Mouse (Mus musculus) gonadal fat pad, adult 2 months (tissue): ENCODE measurements at regions not wholly inside any gene's neighbourhood (a gene's known extent, or its start where the extent isn't known, plus 50 kb on each side); places are given as distances from the start of the nearest gene placed in this dataset.
A peak's percentile ranks its signal among the peaks of the same experiment; 100 is the strongest.
"Not testable (repeated sequence)": the region's sequence is repeated elsewhere in the genome, so short reads cannot be mapped to it uniquely, and the experiment has no call there.

Experiments used
- DNase-seq: peaks from one replicate; pipeline ENCODE4 v3.0.0-alpha.2; 2012; ENCODE audit warnings: low read depth

GRCm38 (mm10) chr4:9724801-9725200 lies 1149.5 kb upstream of the 2610301B20Rik start:
- DNase-seq, result not testable (repeated sequence)

GRCm38 (mm10) chr4:9737691-9738090 lies 1136.6 kb upstream of the 2610301B20Rik start:
- DNase-seq, result no peak

- DNase-seq, result no peak
Observed at GRCm38 (mm10) chr4:9747411-9747938, 1126.8 kb upstream of the 2610301B20Rik start.

GRCm38 (mm10) chr4:9748110-9748509 lies 1126.2 kb upstream of the 2610301B20Rik start:
- DNase-seq, result no peak

- no peak for DNase-seq
Observed at GRCm38 (mm10) chr4:9749877-9750276, 1124.4 kb upstream of the 2610301B20Rik start.

GRCm38 (mm10) chr4:9750404-9750803 lies 1123.9 kb upstream of the 2610301B20Rik start:
- DNase-seq, result no peak

GRCm38 (mm10) chr4:9763321-9763720 lies 1111.0 kb upstream of the 2610301B20Rik start:
- peak; percentile 60 for DNase-seq

GRCm38 (mm10) chr4:9769633-9770205 lies 1104.6 kb upstream of the 2610301B20Rik start:
- DNase-seq, result no peak

- DNase-seq, result no peak
Observed at GRCm38 (mm10) chr4:9770372-9771102, 1103.8 kb upstream of the 2610301B20Rik start.

GRCm38 (mm10) chr4:9771103-9771474 lies 1103.2 kb upstream of the 2610301B20Rik start:
- no peak for DNase-seq

GRCm38 (mm10) chr4:9778391-9778790 lies 1095.9 kb upstream of the 2610301B20Rik start:
- no peak for DNase-seq

- DNase-seq, result no peak
Observed at GRCm38 (mm10) chr4:9779594-9779993, 1094.7 kb upstream of the 2610301B20Rik start.

GRCm38 (mm10) chr4:9780179-9780578 lies 1094.1 kb upstream of the 2610301B20Rik start:
- DNase-seq, result no peak

- no peak for DNase-seq
Observed at GRCm38 (mm10) chr4:9781318-9781717, 1093.0 kb upstream of the 2610301B20Rik start.

- no peak for DNase-seq
Observed at GRCm38 (mm10) chr4:9787795-9788365, 1086.4 kb upstream of the 2610301B20Rik start.

GRCm38 (mm10) chr4:9790478-9790877 lies 1083.8 kb upstream of the 2610301B20Rik start:
- no peak for DNase-seq
